Mouse (Mus musculus) monocyte, adult 5-6 weeks (primary cell): ENCODE measurements around the gene Prdx6. TPM values are rescaled to one million over a fixed set of nuclear protein-coding genes. Genes with fewer than 3 reads are reported as not detected.

Experiments used
- ATAC-seq: fragments of 153-309, 156-312 bp; replicated peaks from 2 replicates; pipeline ENCODE4 v1.8.0; 2017; ENCODE audit warnings: mild to moderate bottlenecking; ENCODE audit not compliant: low TSS enrichment, insufficient number of reproducible peaks, severe bottlenecking, poor library complexity, low FRiP score
- total RNA-seq: library from RNA; stranded (forward); fragments of 200-1000, 200-491, 200-594 nt; gene quantifications from 3 replicates; pipeline ENCODE4 v1.2.3, GENCODE M21; 2017

The Prdx6 gene
- total RNA-seq, result 147 to 194 TPM (median 189 TPM) in 3 replicates

DNA sequence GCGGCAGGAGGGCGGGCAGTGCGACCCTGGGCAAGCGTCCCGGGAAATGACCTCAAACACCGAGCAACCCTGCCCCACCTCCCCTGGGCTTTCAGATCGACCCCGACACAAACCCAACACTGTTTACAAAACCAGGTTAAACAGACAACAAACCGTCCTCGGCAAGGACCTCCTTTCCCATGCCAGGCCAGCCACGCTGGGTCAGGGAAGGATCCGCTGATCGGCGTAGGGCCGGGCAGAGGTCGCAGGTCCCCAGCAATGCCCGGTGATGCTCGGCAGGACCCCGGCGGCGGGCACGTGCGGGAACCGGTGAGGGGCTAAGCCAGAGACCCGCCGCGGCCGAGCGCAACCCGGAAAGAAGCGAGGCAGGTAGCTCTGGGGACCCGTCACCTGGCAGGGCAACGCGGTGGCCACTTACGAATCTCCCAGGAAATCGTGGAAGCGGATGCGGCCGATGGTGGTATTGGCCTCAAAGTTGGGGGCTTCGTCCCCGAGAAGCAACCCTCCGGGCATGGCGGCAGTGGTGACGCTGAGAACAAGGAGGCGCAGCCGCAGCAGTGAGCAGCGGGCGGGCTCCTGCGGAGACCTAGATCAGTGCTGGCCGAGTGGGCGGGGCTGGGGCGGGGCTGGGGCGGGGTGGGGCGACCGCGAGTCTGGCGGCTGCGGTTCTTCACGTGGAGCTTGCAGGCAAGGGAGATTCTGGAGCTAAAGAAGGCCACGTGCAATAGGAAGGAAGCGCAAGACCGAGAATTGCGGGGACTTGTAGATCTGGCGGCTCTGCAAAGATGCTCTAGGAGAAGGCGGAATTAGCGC lies at the start of gene Prdx6:
TSS of gene Prdx6 (minus strand) at position 616 of the 813 bp plus-strand sequence.
- peak; percentile 72 for ATAC-seq

DNA sequence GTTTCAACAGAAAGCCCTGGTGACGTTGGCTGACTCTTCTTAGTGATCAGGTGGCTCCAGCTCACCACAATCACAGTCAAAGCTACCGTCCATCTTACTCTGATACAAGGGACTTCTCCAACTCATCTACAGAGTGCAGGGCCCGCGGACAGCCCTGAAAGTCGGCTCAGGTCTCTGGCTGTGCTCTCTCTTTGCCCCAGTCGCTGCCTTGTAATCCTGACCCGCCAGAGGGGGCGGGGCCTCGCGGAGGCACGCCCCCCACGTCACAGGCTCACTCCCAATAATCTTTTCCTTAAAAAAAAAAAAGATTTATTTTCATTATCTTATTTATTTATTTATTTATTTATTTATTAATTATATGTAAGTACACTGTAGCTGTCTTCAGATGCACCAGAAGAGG lies 37.2 kb upstream of the Prdx6 start:
- no peak for ATAC-seq

DNA sequence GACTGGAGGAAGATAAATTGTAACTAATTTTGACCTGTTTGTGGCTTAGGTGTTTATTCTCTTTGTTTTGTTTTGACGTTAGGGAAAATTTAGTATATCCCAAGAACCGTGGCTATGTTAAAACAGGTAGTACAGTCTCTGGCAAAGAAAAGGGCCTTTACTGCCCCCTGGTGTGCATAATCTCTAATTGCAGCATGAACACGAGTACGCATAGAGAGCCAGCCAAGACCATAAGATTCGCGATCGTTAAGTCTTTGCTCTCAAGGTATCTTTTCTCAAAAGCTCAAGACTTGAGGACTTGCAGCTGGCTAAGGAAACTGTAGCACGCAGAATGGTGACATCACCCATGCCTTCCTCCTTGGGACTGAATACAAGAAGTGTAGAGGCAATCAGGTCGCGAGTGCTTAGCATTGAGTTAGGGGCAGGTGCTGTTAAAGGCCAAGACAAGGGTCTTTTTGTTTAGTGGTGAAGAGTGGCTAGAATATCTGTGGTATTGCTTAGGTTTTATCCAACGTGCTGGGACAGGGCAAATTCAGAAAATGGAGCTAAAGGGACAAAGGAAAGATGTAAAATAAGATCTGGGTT lies 35.8 kb upstream of the Prdx6 start:
- ATAC-seq, result peak; percentile 67; the same call in 1 of the 2 replicates

GRCm38 (mm10) chr1:161281054-161281688 lies 30.2 kb upstream of the Prdx6 start:
- no peak for ATAC-seq

GRCm38 (mm10) chr1:161279244-161279908 lies 28.4 kb upstream of the Prdx6 start:
- ATAC-seq, result no peak

GRCm38 (mm10) chr1:161273486-161273885 lies 22.5 kb upstream of the Prdx6 start:
- ATAC-seq, result no peak

GRCm38 (mm10) chr1:161271461-161271810 lies 20.4 kb upstream of the Prdx6 start:
- no peak for ATAC-seq

DNA sequence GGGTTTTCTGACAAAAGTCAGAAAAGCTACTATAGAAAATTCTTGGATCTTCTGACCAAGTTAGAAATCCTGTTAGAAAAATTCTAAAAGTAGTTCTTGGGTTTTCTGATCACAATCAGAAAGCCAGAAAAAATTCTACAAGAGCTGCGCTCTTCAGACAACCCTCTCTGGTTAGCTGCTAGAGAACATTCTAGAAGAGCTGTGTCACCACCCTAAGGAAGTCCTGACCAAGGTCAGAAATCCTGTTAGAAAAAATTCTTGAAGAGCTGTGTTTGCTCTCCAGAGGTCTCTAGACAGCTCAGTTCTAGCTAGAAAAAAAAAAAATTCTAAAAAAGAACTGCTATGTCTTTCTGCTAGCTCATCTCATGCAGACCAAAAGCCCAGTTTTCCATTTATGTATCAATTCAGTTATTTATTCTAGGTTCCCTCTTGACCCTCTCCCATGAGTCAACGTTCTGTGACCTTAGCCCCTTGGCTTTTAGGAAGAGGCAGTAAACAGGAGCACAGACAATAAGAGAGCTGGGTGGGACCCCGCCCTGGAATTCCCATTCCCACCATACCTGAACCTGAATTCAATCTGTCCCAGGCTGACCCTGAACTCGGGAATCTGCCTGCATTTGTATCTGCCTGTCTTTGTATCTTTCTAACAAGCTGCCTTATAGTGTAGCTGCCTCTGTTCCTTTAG lies 19.9 kb upstream of the Prdx6 start:
- no peak for ATAC-seq

- ATAC-seq, result no peak
These were observed 18.3 kb upstream of the Prdx6 start for GRCm38 (mm10) chr1:161269346-161269745.

DNA sequence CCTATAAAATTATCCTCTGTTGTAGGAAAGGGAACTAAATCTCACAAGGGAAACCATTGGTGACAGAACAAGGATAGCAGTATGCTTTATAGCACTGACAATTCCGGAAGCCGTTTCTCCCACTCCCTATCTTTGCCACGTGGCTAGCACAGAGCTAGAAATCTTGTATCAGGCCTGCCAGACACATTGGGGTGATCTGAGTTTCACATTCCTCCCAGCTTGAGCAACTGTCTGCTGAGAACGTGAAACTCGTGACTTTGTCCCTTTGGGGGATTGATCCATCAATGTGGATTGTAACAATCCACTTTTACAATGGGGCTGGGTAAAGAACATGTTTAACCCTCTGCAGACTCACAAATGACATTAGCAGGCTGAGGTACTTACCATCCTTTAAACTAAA lies 17.9 kb upstream of the Prdx6 start:
- ATAC-seq, result no peak

GRCm38 (mm10) chr1:161268116-161268515 lies 17.1 kb upstream of the Prdx6 start:
- ATAC-seq, result peak; percentile 78

- ATAC-seq, result no peak
These were observed 13.9 kb upstream of the Prdx6 start for GRCm38 (mm10) chr1:161264961-161265360.

GRCm38 (mm10) chr1:161263584-161263983 lies 12.6 kb upstream of the Prdx6 start:
- ATAC-seq, result no peak

- no peak for ATAC-seq
These were observed 11.5 kb upstream of the Prdx6 start for GRCm38 (mm10) chr1:161262542-161262941.

DNA sequence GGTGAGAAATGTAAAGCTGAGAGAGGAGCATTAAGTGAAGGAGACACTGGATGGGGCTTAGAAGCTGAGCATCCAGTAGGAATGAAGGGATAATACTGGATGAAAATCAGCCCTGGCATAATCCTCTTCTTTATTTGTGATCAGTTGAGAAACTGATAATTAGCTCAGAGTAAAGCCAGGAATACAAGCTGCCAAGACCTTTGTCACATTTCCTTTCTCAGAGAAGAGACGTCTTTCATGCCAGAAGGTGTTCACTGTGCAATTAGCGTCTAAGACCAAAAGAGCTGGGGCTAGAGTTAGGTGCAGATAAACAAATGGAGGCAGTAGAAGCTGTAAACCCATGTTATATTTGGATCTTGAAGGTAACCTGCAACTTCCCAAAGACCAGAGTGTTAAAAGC lies 9.7 kb upstream of the Prdx6 start:
- ATAC-seq, result no peak

GRCm38 (mm10) chr1:161259142-161259541 lies 8.1 kb upstream of the Prdx6 start:
- no peak for ATAC-seq

DNA sequence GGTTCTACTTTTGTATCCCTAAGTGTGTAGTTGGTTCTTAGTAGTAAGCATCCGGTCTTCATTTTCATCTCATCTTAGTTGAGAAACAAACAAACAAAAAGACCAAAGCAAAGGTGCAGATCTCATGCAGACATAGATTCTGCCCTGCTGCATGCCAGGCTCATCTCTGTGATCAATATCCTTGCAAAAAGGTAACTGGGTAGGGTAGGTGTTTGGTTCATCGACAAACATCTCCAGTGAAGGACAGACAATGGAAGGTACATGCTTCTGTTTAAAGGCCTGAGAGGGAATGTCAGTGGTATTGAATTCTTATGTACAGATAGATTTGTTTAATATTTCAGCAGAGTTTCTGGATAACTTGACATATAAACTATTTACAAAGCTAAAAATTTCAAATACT lies 7.3 kb upstream of the Prdx6 start:
- ATAC-seq, result no peak

- ATAC-seq, result no peak
These were observed 5.9 kb upstream of the Prdx6 start for GRCm38 (mm10) chr1:161256918-161257317.

GRCm38 (mm10) chr1:161254361-161254760 lies 3.3 kb upstream of the Prdx6 start:
- no peak for ATAC-seq
